In genomic region chr17:15231175-15231574, GRCm38 (mm10) we compare ENCODE assay signal across 22 mouse cellular contexts.
DNase-seq lines count a peak whose midpoint lies in the region; ATAC-seq and TF ChIP-seq lines count a peak whose summit lies in the region.
"Had no signal": no experiment of that assay in that cellular context is flagged by ENCODE, and none has a peak within 500 bp of the region (broad histone marks: within the 10 kb centered on the region; RNA-seq: fewer than 3 reads in every experiment).

No protein-coding gene starts in this region.

- H3K27ac ChIP-seq in heart, postnatal 0 days (ENCODE audit: low read depth) = no peak overlapping the region
- no peak overlapping the region for H3K27ac ChIP-seq in heart, adult 2 months
- no peak overlapping the region for H3K27ac ChIP-seq in kidney, embryonic 15.5 days
- H3K27ac ChIP-seq: forebrain, embryonic 15.5 days; heart, embryonic 10.5 days; hindbrain, embryonic 15.5 days; intestine, embryonic 15.5 days; layer of hippocampus, adult 2 months; neural tube, embryonic 13.5 days had no signal

- no peaks in the 10 kb centered on the region for H3K9me3 ChIP-seq in heart, postnatal 0 days (replicated peaks; ENCODE audit: control insufficient read depth, low read length)
- no peaks in the 10 kb centered on the region for H3K9me3 ChIP-seq in kidney, embryonic 15.5 days (replicated peaks)
- H3K9me3 ChIP-seq: forebrain, embryonic 15.5 days; heart, embryonic 10.5 days; hindbrain, embryonic 15.5 days; intestine, embryonic 15.5 days; megakaryocyte, embryonic 14.5 days; neural tube, embryonic 13.5 days had no signal

- no peak for TF ChIP-seq CTCF in heart, postnatal 0 days (IDR thresholded peaks at IDR 0.05; ENCODE audit: low read depth)
- TF ChIP-seq CTCF in heart, adult 2 months (IDR thresholded peaks at IDR 0.05) = no peak

- H3K4me3 ChIP-seq in heart, postnatal 0 days (ENCODE audit: low read depth, low read length) = no peak overlapping the region
- H3K4me3 ChIP-seq in heart, adult 2 months = no peak overlapping the region
- no peak overlapping the region for H3K4me3 ChIP-seq in kidney, embryonic 15.5 days (replicated peaks)
- H3K4me3 ChIP-seq: forebrain, embryonic 15.5 days; heart, embryonic 10.5 days; hindbrain, embryonic 15.5 days; intestine, embryonic 15.5 days; layer of hippocampus, adult 2 months; megakaryocyte, embryonic 14.5 days; neural tube, embryonic 13.5 days had no signal

- no peaks in the 10 kb centered on the region for H3K36me3 ChIP-seq in heart, postnatal 0 days (replicated peaks; ENCODE audit: control insufficient read depth, insufficient read depth, low read length)
- H3K36me3 ChIP-seq in heart, adult 2 months (ENCODE audit: control insufficient read depth, insufficient read depth, low read length) = no peaks in the 10 kb centered on the region
- H3K36me3 ChIP-seq in kidney, embryonic 15.5 days = no peaks in the 10 kb centered on the region
- H3K36me3 ChIP-seq: forebrain, embryonic 15.5 days; heart, embryonic 10.5 days; hindbrain, embryonic 15.5 days; intestine, embryonic 15.5 days; neural tube, embryonic 13.5 days had no signal

- ATAC-seq in heart, postnatal 0 days (ENCODE audit: insufficient read depth, low read depth) = peak; percentile 85
- ATAC-seq in kidney, embryonic 15.5 days (replicated peaks; ENCODE audit: low FRiP score) = no peak
- ATAC-seq: forebrain, embryonic 15.5 days; intestine, embryonic 15.5 days had no signal

- TF ChIP-seq EP300 in heart, postnatal 0 days (IDR thresholded peaks at IDR 0.05; ENCODE audit: low read depth) = no peak
- no peak for TF ChIP-seq EP300 in heart, adult 2 months (IDR thresholded peaks at IDR 0.05; ENCODE audit: insufficient read depth, low read depth, low read length)

- TF ChIP-seq POLR2A in heart, adult 2 months (IDR thresholded peaks at IDR 0.05; ENCODE audit: insufficient read depth, low read depth, low read length) = no peak

- DNase-seq in heart, postnatal 0 days (ENCODE audit: low spot score) = peak; percentile 26
- no peak for DNase-seq in heart, adult 2 months
- peak; percentile 31 for DNase-seq in kidney, postnatal 10 days
- peak; percentile 14 for DNase-seq in fibroblast of lung, adult 2 months (ENCODE audit: low read depth)
- DNase-seq in lung, postnatal 14 days = peak; percentile 12
- DNase-seq in right cerebral cortex, adult 2 months (ENCODE audit: low spot score in 2 of 2) = no peak
- DNase-seq: adrenal gland, adult 8-10 months; cerebellum, postnatal 36 days; gastrocnemius, postnatal 14 days; heart, postnatal 36 days; left cerebral cortex, postnatal 4 days; liver; midbrain, embryonic 14.5 days; thymus, postnatal 36 days had no signal

- H3K4me2 ChIP-seq in heart, postnatal 0 days (ENCODE audit: low read depth, low read length) = no peak overlapping the region
- H3K4me2 ChIP-seq in kidney, embryonic 15.5 days = no peak overlapping the region
- H3K4me2 ChIP-seq: forebrain, embryonic 15.5 days; hindbrain, embryonic 15.5 days; intestine, embryonic 15.5 days; neural tube, embryonic 13.5 days had no signal

- peaks cover 8% of the 10 kb centered on the region; the same call in 1 of the 2 replicates for H3K4me1 ChIP-seq in heart, postnatal 0 days (ENCODE audit: control insufficient read depth, insufficient read depth)
- no peaks in the 10 kb centered on the region for H3K4me1 ChIP-seq in heart, adult 2 months (ENCODE audit: control insufficient read depth, insufficient read depth, low read length)
- H3K4me1 ChIP-seq in kidney, embryonic 15.5 days = no peaks in the 10 kb centered on the region
- H3K4me1 ChIP-seq: heart, embryonic 10.5 days; hindbrain, embryonic 15.5 days; intestine, embryonic 15.5 days; megakaryocyte, embryonic 14.5 days; neural tube, embryonic 13.5 days had no signal

- intact Hi-C loops in heart, adult 2 months (cut with DNase I) = no loop called here

- H3K9ac ChIP-seq in heart, postnatal 0 days (replicated peaks; ENCODE audit: low read depth, low read length) = no peak overlapping the region
- no peak overlapping the region for H3K9ac ChIP-seq in heart, adult 2 months (ENCODE audit: low read depth, low read length)
- H3K9ac ChIP-seq in kidney, embryonic 15.5 days = no peak overlapping the region
- H3K9ac ChIP-seq: forebrain, embryonic 15.5 days; hindbrain, embryonic 15.5 days; intestine, embryonic 15.5 days; neural tube, embryonic 13.5 days had no signal

- no peaks in the 10 kb centered on the region for H3K27me3 ChIP-seq in heart, postnatal 0 days (ENCODE audit: control insufficient read depth, insufficient read depth, low read length)
- no peaks in the 10 kb centered on the region for H3K27me3 ChIP-seq in heart, adult 2 months (ENCODE audit: control insufficient read depth, insufficient read depth, low read length)
- no peaks in the 10 kb centered on the region for H3K27me3 ChIP-seq in kidney, embryonic 15.5 days
- H3K27me3 ChIP-seq: forebrain, embryonic 15.5 days; hindbrain, embryonic 15.5 days; intestine, embryonic 15.5 days; neural tube, embryonic 13.5 days had no signal

- WGBS in heart, postnatal 0 days = 28% methylated on average over 5 of the region's 5 CpGs
- 37% methylated on average over 5 of the region's 5 CpGs for WGBS in heart, adult 2 months
- WGBS in kidney, embryonic 15.5 days = 57% methylated on average over 5 of the region's 5 CpGs

- no peaks in the 10 kb centered on the region for H3K79me2 ChIP-seq in heart, adult 2 months (replicated peaks; ENCODE audit: control insufficient read depth, insufficient read depth, low read length)

Comparison
In these comparisons a context has a peak if more than half of its experiments do, and no peak if none do; other contexts are left out.
1. DNase-seq: peak in heart, postnatal 0 days (single experiment), kidney, postnatal 10 days (single experiment), fibroblast of lung, adult 2 months (single experiment) and lung, postnatal 14 days (single experiment); none in heart, adult 2 months (0 of 2) and right cerebral cortex, adult 2 months (0 of 2).